Mouse (Mus musculus): ENCODE data around the gene Slc6a19. TPM values are rescaled to one million over a fixed set of nuclear protein-coding genes. Genes with fewer than 3 reads are reported as not detected.
A peak's percentile ranks its signal among the peaks of the same experiment; 100 is the strongest.
"Not testable (repeated sequence)": the region's sequence is repeated elsewhere in the genome, so short reads cannot be mapped to it uniquely, and the experiment has no call there.

The Slc6a19 gene
- total RNA-seq, 2 experiments from 2014 or later = not detected

DNA sequence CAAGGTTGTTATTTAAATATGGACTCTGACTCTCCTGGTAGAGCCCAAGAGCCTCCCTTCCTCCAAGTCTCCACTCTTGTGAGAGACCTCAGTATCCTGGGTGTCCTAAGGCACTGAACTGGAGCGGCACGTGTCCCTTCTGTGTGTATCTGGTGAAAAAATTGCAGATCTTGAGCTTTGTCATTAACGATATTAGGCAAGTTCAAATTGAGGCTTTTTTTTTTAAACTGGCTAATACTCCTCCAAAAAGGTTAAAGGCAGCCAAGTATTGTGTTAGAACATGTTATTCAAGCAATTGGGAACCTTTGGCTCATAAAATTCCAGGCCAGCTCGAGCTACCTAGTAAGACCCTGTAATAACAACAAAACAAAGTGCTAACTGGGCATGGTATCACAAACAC lies 15.6 kb upstream of the Slc6a19 start:
- intact Hi-C loops (cut with DNase I) = loop anchor here (5.0 kb wide), 1 partner anchor 102 kb away; no protein-coding TSS in a partner anchor

DNA sequence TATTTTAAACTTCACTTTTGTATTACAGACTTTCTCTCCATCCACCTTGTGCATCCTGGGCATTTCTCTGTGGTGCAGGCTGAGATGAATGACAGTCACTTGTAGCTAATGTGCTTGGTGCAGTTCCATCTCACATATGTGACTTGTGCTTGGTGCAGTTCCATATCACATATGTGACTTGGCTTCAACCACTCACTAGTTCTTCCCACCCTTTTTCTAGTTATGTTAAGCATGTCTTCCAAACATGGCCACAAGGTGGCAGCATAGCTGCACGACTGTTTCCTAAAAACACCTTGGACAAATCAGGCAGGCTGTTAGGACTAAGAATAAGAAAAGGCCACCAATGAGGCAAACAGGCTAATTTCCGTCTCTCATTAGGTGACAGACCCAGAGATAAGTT lies 13.6 kb upstream of the Slc6a19 start:
- intact Hi-C loops (cut with DNase I) = loop anchor here (2.0 to 5.0 kb wide), 2 partner anchors 189 to 584 kb away; no protein-coding TSS in a partner anchor
- DNase-seq (ENCODE audit: extremely low spot score in 1 of 2, low spot score in 2 of 2) = peak; percentile 79 to 82

More for the DNA sequence above, 15.6 kb upstream of the Slc6a19 start:
- DNase-seq (ENCODE audit: extremely low spot score in 1 of 2, low spot score in 2 of 2) = no peak

GRCm38 (mm10) chr13:73714020-73714419 lies 9.4 kb upstream of the Slc6a19 start:
- DNase-seq (ENCODE audit: extremely low spot score in 1 of 2, low spot score in 2 of 2) = no peak
- intact Hi-C loops (cut with DNase I) = no loop called here

GRCm38 (mm10) chr13:73713204-73713603 lies 8.5 kb upstream of the Slc6a19 start:
- no peak for DNase-seq (ENCODE audit: extremely low spot score in 1 of 2, low spot score in 2 of 2)
- intact Hi-C loops (cut with DNase I) = no loop called here

- intact Hi-C loops (cut with DNase I) = no loop called here
- DNase-seq (ENCODE audit: extremely low spot score in 1 of 2, low spot score in 2 of 2) = no peak
These were observed 7.6 kb upstream of the Slc6a19 start for GRCm38 (mm10) chr13:73712228-73712627.

- intact Hi-C loops (cut with DNase I) = no loop called here
- DNase-seq (ENCODE audit: extremely low spot score in 1 of 2, low spot score in 2 of 2) = no peak
These were observed 7.1 kb upstream of the Slc6a19 start for GRCm38 (mm10) chr13:73711803-73712202.

DNA sequence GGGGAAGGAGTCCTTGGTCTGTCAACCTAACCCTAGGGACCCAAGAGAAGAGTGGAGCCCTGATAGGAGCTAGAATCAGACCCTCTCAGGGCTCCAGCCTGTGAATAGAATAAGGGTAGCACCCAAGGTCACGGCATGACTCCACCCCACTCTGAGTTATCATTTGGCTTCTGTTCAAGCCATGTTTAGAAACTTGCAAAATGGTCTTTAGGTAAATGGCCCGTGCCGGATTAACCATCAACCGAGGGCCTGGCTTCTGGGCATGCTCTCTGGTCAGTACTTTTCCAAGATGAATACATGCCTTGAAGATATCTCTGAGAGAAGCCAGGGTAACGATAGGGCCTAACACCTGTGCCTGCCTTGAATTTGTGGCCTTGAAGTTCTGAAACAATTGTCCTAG lies 6.6 kb upstream of the Slc6a19 start:
- intact Hi-C loops (cut with DNase I) = no loop called here
- no peak for DNase-seq (ENCODE audit: extremely low spot score in 1 of 2, low spot score in 2 of 2)

DNA sequence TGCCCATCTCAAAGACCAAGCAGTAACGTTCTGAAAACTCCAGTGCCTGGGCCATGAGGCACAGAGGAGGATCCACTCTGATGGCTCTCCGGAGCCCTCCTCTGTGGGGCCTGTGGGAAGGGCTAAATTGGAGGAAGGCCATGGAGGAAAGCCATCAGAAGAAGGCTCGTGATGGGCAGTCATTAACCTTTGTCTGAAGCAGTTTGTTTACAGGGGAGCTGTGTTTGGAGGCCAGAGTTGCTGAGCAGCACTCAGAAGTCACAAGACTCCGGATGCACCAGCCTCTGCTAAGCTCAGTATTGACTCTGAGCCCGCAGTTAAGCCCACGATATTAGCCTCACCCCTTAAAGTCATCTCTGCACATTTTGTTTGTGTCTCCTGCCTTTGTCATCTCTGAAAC lies 4.8 kb upstream of the Slc6a19 start:
- DNase-seq (ENCODE audit: extremely low spot score in 1 of 2, low spot score in 2 of 2) = no peak
- intact Hi-C loops (cut with DNase I) = no loop called here

- intact Hi-C loops (cut with DNase I); DNase-seq (ENCODE audit: extremely low spot score in 1 of 2, low spot score in 2 of 2): not testable (repeated sequence)
These were observed 1.2 kb downstream of the Slc6a19 start for GRCm38 (mm10) chr13:73703486-73703885.

DNA sequence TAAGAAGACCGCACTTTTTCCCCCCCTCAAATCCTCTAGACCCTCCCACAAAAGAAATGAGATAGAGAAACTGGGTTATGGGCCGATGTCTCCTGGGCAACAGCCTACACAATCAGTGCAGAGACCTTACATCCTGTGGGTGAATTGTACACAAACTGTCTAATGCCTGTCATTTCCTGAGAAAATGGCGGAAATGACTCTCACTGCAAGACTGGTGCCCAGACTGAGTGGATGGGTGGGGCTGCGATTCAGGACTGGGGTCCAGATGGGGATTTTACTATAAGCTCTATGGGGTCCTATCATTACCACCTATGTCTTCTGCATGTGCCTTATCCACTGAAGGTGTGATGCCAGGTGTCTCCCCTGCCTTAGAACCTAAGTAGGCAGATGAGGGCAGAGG lies 1.9 kb downstream of the Slc6a19 start:
- intact Hi-C loops (cut with DNase I) = no loop called here
- no peak for DNase-seq (ENCODE audit: extremely low spot score in 1 of 2, low spot score in 2 of 2)

GRCm38 (mm10) chr13:73701161-73701883 lies 3.3 kb downstream of the Slc6a19 start:
- intact Hi-C loops (cut with DNase I) = no loop called here
- no peak for DNase-seq (ENCODE audit: extremely low spot score in 1 of 2, low spot score in 2 of 2)

GRCm38 (mm10) chr13:73700554-73700953 lies 4.1 kb downstream of the Slc6a19 start:
- no peak for DNase-seq (ENCODE audit: extremely low spot score in 1 of 2, low spot score in 2 of 2)
- intact Hi-C loops (cut with DNase I) = no loop called here

- DNase-seq (ENCODE audit: extremely low spot score in 1 of 2, low spot score in 2 of 2) = no peak
- intact Hi-C loops (cut with DNase I) = no loop called here
These were observed 5.0 kb downstream of the Slc6a19 start for GRCm38 (mm10) chr13:73699714-73700113.

- intact Hi-C loops (cut with DNase I) = no loop called here
- DNase-seq (ENCODE audit: extremely low spot score in 1 of 2, low spot score in 2 of 2) = no peak
These were observed 8.1 kb downstream of the Slc6a19 start for GRCm38 (mm10) chr13:73696529-73696928.

- intact Hi-C loops (cut with DNase I) = loop anchor here (5.0 kb wide), 1 partner anchor 48 kb away; no protein-coding TSS in a partner anchor
- DNase-seq (ENCODE audit: extremely low spot score in 1 of 2, low spot score in 2 of 2) = no peak
These were observed 9.7 kb downstream of the Slc6a19 start for GRCm38 (mm10) chr13:73694972-73695371.

DNA sequence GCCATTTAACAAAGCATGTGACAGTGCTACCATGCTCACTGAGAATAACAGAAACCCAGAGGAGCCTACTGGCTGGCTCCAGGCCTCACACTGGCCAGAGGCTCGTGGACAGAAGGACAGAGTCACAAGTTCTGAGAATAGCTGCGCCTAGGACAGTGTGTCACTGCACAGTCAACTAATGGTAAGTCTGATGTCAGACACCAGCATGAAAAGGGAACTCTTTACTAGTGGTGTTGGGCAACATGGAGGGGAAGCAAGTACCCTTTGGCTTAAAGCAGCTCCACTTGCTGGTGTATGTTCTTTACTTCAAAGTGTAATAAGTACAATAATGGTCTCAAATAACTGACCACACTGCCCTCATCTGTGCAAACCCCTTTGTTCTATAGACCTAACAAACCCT lies 11.3 kb downstream of the Slc6a19 start:
- intact Hi-C loops (cut with DNase I) = loop anchor here (5.0 kb wide), 1 partner anchor 46 kb away; no protein-coding TSS in a partner anchor
- no peak for DNase-seq (ENCODE audit: extremely low spot score in 1 of 2, low spot score in 2 of 2)

DNA sequence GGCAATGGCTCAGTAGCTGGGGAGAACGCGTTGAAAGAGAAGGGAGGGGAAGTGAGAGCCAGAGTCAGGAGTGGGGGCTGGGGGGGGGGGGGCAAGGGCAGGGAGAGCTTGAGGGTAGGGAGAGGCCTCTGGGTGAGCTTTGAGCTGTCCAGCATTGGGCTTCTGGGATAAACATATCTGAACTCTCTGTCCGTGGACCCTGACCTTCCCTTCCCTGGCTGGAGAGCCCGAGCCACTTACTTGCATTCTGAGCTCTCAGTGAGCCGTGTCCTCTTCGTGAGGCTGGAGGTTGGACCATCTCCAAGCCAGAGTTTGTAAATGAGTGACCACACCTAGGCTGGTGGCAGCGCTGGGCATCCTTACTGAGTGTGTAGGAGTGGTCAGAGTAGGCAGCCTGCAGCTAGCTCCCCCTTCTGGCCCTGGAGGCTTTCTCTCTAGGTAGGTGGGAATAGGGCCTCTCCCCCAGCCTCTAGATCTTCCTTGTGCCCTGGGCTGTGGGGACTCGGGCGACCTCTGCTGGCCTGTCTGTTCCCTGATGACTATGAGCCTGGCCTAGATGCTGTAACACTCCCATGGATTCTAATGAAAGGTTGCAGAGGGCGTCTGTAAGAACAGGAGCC lies 12.3 kb downstream of the Slc6a19 start:
- peak in 1 of 2 experiments; percentile 70 for DNase-seq (ENCODE audit: extremely low spot score in 1 of 2, low spot score in 2 of 2)
- intact Hi-C loops (cut with DNase I) = loop anchor here (5.0 kb wide), 1 partner anchor 45 kb away; no protein-coding TSS in a partner anchor

DNA sequence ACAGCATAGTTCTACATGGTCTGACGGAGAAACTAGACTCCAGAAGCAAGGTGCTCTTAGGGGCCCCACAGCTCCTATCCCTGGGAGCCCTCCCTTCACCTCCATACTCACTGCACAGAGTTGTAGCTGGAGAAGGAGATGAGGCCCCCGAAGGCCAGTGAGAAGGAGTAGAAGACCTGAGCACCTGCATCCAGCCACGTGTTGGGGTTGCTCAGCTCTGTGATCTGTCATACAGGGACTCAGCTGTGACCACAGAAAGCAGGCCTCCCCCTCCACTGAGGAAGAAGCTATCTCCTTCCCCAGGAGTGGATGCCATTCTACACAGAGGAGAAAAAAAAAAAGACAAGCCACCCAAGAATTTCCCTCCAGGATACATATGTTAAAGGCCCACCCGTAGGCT lies 15.7 kb downstream of the Slc6a19 start:
- intact Hi-C loops (cut with DNase I) = no loop called here
- no peak for DNase-seq (ENCODE audit: extremely low spot score in 1 of 2, low spot score in 2 of 2)

- intact Hi-C loops (cut with DNase I) = no loop called here
- DNase-seq (ENCODE audit: extremely low spot score in 1 of 2, low spot score in 2 of 2) = no peak
These were observed 17.1 kb downstream of the Slc6a19 start for GRCm38 (mm10) chr13:73687601-73688000.

DNA sequence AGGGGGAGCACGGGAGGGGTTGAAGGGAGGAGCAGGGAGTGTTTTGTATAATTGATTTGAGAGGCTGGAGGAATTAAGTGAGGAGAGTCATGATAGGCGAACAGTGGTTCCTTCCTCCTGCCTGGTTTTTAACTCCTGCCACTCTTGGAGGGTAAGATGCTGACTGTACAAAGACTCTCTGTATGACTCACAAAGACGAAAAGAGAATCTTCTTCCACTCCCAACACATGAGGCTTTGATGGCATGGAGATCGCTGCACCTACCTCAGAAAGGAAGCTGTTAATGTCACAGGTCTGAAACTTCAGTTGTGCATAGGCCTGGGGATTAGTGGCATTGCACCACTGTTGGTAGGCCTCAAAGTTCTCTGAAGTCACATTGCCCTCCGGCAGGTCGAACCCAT lies 19.2 kb downstream of the Slc6a19 start:
- DNase-seq (ENCODE audit: extremely low spot score in 1 of 2, low spot score in 2 of 2) = no peak
- intact Hi-C loops (cut with DNase I) = no loop called here

Measured in left cerebral cortex, postnatal 10 days (tissue).